Comparison of ENCODE assay signal across 7 mouse cellular contexts in the genomic region with DNA sequence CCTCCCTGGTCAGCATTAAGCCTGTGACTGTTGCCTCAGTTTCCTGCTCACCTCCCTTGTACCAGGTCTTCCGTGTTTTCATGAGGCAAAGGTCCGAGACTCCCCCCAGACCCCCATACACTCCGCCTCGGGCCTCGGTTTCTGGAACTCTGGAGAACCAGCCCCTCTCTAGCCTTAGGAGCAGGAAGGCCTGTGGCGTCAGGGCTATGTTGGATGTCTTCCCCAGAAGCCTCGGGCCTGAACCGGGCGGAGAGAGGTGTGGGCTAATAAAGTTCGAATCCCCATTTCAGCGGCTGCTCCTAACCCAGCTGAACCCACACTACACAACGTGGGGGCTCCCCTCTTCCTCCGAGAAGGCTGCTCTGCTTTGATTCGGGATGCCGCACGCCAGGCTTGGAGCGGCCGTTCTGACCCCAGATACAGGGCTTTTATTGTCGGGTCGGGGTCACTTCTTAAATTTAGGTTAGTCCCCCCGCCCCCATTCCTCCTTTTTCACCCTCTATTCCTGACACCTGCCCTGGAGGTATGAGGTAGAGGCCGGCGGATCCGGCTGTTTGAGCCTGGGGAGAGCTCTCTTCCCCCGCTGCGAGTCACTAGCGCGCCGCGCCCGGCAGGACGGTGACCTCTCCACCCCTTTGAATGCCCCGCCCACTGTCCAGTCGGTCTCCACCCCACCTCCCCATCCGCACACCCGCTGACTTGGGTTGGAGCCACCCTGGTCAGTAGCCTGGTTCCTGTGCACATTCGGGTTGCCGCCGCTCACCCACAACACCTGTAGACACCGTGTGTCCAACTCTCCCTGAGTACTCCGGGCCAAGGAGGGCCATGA. TPM values are rescaled to one million over a fixed set of nuclear protein-coding genes. Genes with fewer than 3 reads are reported as not detected.
DNase-seq lines count a peak whose midpoint lies in the region; ATAC-seq and TF ChIP-seq lines count a peak whose summit lies in the region.

TSS of gene Esam (plus strand) at position 683 of the 829 bp plus-strand sequence.

- peaks cover 7% of the 10 kb centered on the region for H3K4me1 ChIP-seq in bone marrow macrophage, adult 2 months (ENCODE audit: control insufficient read depth, insufficient read depth, low read length)
- peaks cover 20% of the 10 kb centered on the region for H3K4me1 ChIP-seq in hindbrain, embryonic 15.5 days (replicated peaks)

- peak within 1 kb of the TSS; percentile 4; the same call in 1 of the 2 replicates for H3K4me3 ChIP-seq in bone marrow macrophage, adult 2 months (ENCODE audit: insufficient read depth, low read length)
- peak within 1 kb of the TSS; percentile 34 for H3K4me3 ChIP-seq in hindbrain, embryonic 15.5 days

- TF ChIP-seq CTCF in bone marrow macrophage, adult 2 months (IDR thresholded peaks at IDR 0.05; ENCODE audit: low read depth, low read length), result no peak

- 8% methylated on average over 41 of the region's 41 CpGs for WGBS in hindbrain, embryonic 15.5 days

- TF ChIP-seq POLR2A in bone marrow macrophage, adult 2 months (IDR thresholded peaks at IDR 0.05; ENCODE audit: borderline replicate concordance, low read depth, low read length), result no peak

- no peak within 1 kb of the TSS for H3K27ac ChIP-seq in bone marrow macrophage, adult 2 months (ENCODE audit: insufficient read depth, low read depth, low read length)
- H3K27ac ChIP-seq in hindbrain, embryonic 15.5 days (replicated peaks), result no peak within 1 kb of the TSS

- H3K4me2 ChIP-seq in hindbrain, embryonic 15.5 days, result peak within 1 kb of the TSS; percentile 61

- DNase-seq in ZHBTc4 (ENCODE audit: low read depth, low spot score), result peak; percentile 45
- peak; percentile 76 for DNase-seq in gastrocnemius, postnatal 14 days
- DNase-seq in left cerebral cortex, postnatal 36 days (ENCODE audit: low spot score in 2 of 2), result no peak
- DNase-seq in urinary bladder, postnatal 25 days (ENCODE audit: low spot score), result peak; percentile 62

- peaks cover 12% of the 10 kb centered on the region for H3K36me3 ChIP-seq in hindbrain, embryonic 15.5 days

- no peak within 1 kb of the TSS for H3K9ac ChIP-seq in hindbrain, embryonic 15.5 days

- ATAC-seq in hindbrain, embryonic 15.5 days (ENCODE audit: low FRiP score, low read depth), result no peak
- ATAC-seq in megakaryocyte progenitor cell, adult 5-6 weeks (replicated peaks; ENCODE audit: poor library complexity), result peak; percentile 26; the same call in 1 of the 2 replicates

- intact Hi-C loops in gastrocnemius, postnatal 14 days (cut with DNase I; ENCODE audit: low total_unique reads), result no loop called here
- intact Hi-C loops in left cerebral cortex, postnatal 36 days (cut with DNase I), result no loop called here

- H3K27me3 ChIP-seq in hindbrain, embryonic 15.5 days, result peaks cover 43% of the 10 kb centered on the region

- no peaks in the 10 kb centered on the region for H3K9me3 ChIP-seq in hindbrain, embryonic 15.5 days

RNA-seq across cellular contexts. Expression of gene Esam, which starts in this region (rescaled TPM):
- 0.97 TPM in 1 of 2 replicates, not detected in the other for polyA plus RNA-seq in bone marrow macrophage, adult 2 months (2012; ENCODE audit: insufficient read depth, insufficient read length, missing spikeins)
- total RNA-seq in gastrocnemius, postnatal 14 days (2021), result 10 to 100 TPM; 43.4 to 58.2 TPM
- 45.4 and 45.5 TPM in 2 replicates for polyA plus RNA-seq in hindbrain, embryonic 15.5 days (2015; fragmentation: Nextera tagmentation; extraction: Ambion mirVana)
- total RNA-seq in left cerebral cortex, postnatal 36 days (2021), result 10 to 100 TPM; 19.5 to 23.0 TPM
- total RNA-seq in megakaryocyte progenitor cell, adult 5-6 weeks (2015), result 0.34 and 0.94 TPM in 2 replicates
- 0.29 and 0.57 TPM in 2 replicates for total RNA-seq in megakaryocyte progenitor cell, adult 5-6 weeks (2017)

Comparison
In these comparisons a context has a peak if more than half of its experiments do, and no peak if none do; other contexts are left out.
1. RNA of gene Esam (total RNA-seq): 43.4 to 58.2 TPM in gastrocnemius, postnatal 14 days and 19.5 to 23.0 TPM in left cerebral cortex, postnatal 36 days; 0.29 to 0.94 TPM in megakaryocyte progenitor cell, adult 5-6 weeks; every median in the first group is over 10 times any median in the second.
2. RNA of gene Esam (polyA plus RNA-seq): 45.4 to 45.5 TPM in hindbrain, embryonic 15.5 days; 0.97 TPM in bone marrow macrophage, adult 2 months; every median in the first group is over 10 times any median in the second.
3. Peak in ATAC-seq in megakaryocyte progenitor cell, adult 5-6 weeks; RNA of the gene not detected or under 1 TPM.
4. DNase-seq: peak in ZHBTc4 (single experiment), gastrocnemius, postnatal 14 days (single experiment) and urinary bladder, postnatal 25 days (single experiment); none in left cerebral cortex, postnatal 36 days (0 of 2).